Mouse (Mus musculus) adrenal gland, adult 2 months (tissue): ENCODE results near the gene B4galnt1. TPM values are rescaled to one million over a fixed set of nuclear protein-coding genes. Genes with fewer than 3 reads are reported as not detected.
"Not testable (repeated sequence)": the region's sequence is repeated elsewhere in the genome, so short reads cannot be mapped to it uniquely, and the experiment has no call there.

Source experiments
- DNase-seq: peaks from one replicate; pipeline ENCODE4 v3.0.0; 2021
- long read RNA-seq: library from polyadenylated mRNA; stranded (forward); transcript quantifications from one replicate; pipeline ENCODE4 v2.0.0, GENCODE M21; 2021
- polyA plus RNA-seq: library from polyadenylated mRNA; depleted of rRNA; stranded (reverse); fragments of >200 nt; gene quantifications from 2 replicates; pipeline ENCODE4 v1.2.3, GENCODE M21; 2012; rRNA removed
- total RNA-seq, 2 experiments: library from RNA; stranded (reverse); gene quantifications; 2 replicates each; pipeline ENCODE4 v1.2.3; 2021

B4galnt1 gene
- 10 to 100 TPM in 1 of 2 experiments, 1 to 10 TPM in 1; 8.3 to 11.6 TPM for total RNA-seq
- 17.8 and 19.1 TPM in 2 replicates for polyA plus RNA-seq
- long read RNA-seq, transcript B4galnt1-201 (11 exons, 2,395 nt): major isoform, 7 of 19 reads
- long read RNA-seq, partial matches to known transcripts: 5 of 19 reads
- long read RNA-seq, other reads (novel, unspliced or antisense): 2 of 19 reads

DNA sequence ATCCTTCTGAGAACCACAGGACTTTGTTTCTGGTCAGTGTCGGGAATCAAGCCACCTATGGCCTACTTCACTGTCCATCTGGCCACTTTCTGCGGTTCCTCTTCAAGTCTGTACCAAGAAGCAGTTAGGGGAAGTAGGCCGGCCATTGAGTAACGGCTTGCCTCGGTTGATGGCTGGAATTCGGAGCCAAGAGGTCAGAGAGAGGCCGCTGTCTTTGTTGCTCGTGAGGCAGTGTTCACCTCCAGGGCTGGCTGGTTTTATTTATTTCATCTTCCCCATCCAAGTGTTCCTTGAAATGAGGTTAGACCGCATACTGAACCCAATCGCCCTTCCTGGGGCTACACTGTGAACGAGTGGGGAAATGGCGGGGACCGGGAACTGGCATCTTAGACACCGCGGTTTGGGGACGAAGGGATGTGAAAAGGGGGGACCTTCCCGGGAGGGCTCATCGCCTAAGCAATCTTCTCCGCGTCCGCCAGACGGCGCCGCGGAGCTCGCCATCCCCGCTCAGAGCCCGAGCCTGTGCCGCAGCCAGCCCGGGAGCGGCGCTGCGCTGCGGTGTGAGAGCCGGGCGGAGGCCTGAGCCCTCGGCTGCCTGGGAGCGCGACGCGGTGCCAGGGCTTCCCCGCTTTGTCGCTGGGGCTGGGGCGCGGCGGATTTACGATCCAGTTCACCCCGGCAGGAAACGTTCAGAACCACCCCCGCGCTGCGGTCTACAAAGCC lies at the start of gene B4galnt1:
Gene B4galnt1 (plus strand): TSS at position 595 of the 723 bp plus-strand sequence.
- DNase-seq: peak; percentile 85

DNA sequence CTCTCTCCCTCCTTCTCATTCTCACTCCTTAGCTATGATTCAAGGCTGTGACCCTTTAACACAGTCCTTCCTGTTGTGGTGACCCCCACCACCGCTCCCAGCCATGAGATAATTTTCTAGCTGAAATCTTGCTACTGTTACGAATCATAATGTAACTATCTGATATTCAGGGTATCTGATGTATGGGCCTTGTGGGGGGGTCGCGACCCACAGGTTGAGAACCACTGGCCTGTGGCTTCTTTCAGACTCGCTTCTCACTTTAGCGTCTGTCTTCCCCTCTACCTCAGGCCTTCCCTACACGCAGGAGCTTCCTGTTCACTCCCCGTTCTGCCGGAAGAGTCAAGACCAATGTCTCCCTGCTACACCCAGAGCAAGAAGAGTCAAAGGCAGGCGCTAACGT lies 46.6 kb upstream of the B4galnt1 start:
- no peak for DNase-seq

GRCm38 (mm10) chr10:127119229-127119628 lies 45.8 kb upstream of the B4galnt1 start:
- no peak for DNase-seq

GRCm38 (mm10) chr10:127120301-127121065 lies 44.5 kb upstream of the B4galnt1 start:
- DNase-seq: peak; percentile 27

- peak; percentile 97 for DNase-seq
Observed at GRCm38 (mm10) chr10:127121066-127121477, 44.0 kb upstream of the B4galnt1 start, which contains the start of gene Os9. Gene Os9, minus strand, starts transcription at chr10:127121131.

GRCm38 (mm10) chr10:127122018-127122417 lies 43.0 kb upstream of the B4galnt1 start:
- DNase-seq: no peak

DNA sequence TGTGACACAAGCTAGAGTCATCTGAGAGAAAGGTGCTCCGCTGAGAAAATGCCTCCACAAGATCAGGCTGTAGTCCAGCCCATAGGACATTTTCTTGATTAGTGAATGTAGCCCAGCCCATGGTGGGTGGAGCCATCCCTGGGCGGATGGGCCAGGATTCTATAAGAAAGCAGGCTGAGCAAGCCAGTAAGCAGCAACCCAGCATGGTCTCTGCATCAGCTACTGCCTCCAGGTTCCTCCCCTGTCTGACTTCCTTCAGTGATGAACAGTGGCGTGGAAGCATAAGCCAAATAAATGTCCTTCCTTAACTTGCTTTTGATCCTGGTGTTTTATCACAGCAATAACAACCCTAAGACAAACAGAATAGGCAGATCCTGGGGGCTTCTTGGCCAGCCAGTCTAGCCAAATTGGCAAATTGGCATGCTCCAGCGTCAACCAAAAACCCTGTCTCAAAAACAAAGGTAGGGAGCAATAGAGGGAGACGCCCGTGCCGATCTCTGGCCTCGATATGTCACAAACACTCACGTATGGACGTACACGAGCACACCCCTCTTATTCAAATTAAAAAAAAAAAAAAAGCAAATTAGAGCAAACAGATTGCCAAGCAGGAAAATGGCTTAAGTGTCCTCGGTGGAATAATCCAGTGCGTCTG lies 42.1 kb upstream of the B4galnt1 start:
- peak; percentile 26 for DNase-seq

- peak; percentile 62 for DNase-seq
Observed at GRCm38 (mm10) chr10:127123436-127123805, 41.6 kb upstream of the B4galnt1 start.

DNA sequence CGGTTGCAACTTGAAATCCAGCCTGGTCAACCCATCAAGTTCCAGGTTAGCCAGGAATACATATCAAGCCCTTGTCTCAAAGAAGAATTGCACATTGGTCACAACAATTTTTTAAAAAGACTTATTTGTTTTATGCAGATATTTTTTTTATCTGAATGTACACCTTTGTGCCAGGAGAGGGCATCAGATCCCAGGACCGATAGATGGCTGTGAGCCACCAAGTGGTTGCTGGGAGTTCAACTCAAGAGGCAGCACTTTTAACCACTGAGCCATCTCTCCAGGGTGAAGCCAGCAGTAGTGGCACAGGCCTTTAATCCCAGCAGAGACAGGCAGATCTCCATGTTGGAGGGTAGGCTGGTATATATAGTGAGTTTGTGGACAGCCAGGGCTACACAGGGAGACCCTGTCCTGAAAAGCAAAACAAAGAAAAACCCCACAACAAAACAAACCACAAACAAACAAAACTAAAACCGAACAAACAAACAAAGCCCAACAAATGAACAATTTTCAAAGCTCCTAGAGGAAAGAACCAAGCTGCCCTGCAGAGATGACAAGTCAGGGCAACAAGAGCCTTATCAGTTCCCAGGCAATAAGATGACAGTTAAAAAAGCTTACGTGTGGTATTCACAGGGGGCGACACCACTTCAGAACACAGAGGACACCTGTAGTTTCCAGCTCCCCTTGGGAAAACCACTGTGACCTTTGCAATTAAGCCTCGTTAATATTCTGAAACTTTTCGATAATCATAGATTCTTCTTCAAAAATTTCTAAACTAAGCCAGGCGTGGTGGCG lies 39.6 kb upstream of the B4galnt1 start:
- DNase-seq: peak; percentile 57

- DNase-seq: no peak
Observed at GRCm38 (mm10) chr10:127126579-127126978, 38.4 kb upstream of the B4galnt1 start.

DNA sequence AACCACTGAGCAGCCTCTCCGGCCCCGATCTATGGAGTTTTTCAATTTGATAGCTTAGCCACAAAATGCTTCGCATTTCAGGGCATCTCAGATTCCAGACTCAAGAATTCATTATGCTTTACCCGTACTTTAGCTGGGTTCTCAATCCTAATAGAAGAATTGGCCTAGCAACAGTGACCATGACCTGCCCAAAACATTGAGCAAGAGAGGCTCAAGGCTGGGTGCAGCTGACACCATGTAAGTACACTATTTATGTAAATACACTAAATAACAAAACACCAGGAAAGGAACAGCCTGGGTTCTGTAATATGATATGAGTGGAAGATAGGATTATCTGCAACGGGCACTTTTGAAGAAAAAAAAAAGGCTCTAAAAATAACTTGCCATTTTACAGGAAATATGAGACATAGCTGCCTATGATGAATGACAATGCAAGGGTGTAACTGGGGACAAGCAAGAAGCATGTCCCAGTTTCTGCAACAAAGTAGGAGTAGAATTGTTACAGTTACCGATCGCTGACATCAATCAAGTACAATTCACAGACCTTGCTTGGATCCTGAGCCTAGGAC lies 37.2 kb upstream of the B4galnt1 start:
- DNase-seq: peak; percentile 72

DNA sequence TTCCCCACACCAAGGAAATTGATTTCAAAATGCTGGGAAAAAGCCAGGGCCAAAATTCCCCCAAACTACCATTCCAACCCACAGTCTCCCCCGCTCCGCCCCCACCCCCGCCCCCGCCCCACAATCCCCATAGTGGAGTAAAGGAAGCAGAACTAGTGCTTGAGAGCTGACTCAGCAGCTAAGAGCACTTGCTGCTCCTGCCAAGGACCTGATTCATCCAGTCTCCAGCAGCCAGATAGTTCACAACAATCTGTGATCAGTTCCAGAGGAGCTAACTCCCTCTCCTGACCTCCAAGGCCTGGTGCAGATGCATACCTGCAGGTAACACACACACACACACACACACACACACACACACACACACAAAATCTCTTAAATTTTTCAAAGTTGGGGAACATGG lies 35.6 kb upstream of the B4galnt1 start:
- peak; percentile 45 for DNase-seq

- no peak for DNase-seq
Observed at GRCm38 (mm10) chr10:127132469-127132868, 32.6 kb upstream of the B4galnt1 start.

GRCm38 (mm10) chr10:127134394-127135035 lies 30.5 kb upstream of the B4galnt1 start:
- not testable (repeated sequence) for DNase-seq

DNA sequence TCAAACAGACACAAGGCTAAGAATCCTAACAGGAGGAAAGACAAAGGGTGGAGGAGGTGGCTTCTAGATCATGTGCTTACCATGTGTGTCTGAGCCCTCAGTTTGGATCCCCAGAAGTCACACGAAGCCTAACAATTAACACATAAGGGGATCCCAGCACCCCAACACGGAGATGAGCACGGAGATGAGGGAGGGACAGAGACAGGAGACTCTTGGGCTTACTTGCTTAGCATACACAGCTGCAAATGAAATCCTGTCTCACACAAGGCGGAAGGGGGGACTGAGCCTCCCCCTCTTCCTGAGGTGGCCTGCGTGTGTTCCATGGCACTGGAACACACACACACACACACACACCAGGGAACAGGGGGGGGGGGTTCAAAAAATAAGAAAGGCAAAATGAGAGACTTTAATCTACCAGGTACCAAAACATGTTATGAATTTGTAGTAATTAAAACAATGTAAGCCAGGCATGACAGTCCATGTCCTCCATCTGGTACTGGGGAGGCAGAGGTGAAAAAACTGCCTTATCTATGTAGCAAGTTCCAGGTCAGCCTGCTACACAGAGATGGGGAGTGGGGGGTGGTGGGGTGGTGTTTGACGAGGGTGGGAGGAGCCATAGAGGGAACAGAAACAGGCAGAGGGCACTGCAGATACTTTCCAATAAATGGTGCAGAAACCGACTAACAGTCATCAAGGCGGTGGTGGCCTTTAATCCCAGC lies 29.7 kb upstream of the B4galnt1 start:
- DNase-seq: no peak

DNA sequence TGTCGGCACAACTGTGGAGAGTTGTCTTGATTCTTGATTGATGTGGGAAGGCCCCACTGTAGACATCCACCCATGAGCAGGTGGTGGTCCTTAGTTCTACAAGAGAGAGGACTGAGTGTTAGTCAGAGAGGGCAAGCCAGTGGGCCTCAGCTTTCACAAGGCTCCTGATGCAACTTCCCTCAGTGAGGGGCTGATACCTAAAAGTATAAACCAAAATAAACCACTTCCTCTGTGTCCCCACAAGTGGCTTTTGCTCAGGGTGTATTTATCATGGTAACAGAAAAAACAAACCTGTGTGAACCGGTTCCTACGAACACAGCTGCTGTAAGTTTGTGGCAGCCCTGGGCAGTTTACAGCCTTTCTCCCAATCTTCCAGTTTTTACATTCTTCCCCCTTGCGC lies 28.5 kb upstream of the B4galnt1 start:
- DNase-seq: no peak

GRCm38 (mm10) chr10:127137896-127138295 lies 27.1 kb upstream of the B4galnt1 start:
- no peak for DNase-seq

GRCm38 (mm10) chr10:127138328-127139141 lies 26.5 kb upstream of the B4galnt1 start:
- DNase-seq: no peak

DNA sequence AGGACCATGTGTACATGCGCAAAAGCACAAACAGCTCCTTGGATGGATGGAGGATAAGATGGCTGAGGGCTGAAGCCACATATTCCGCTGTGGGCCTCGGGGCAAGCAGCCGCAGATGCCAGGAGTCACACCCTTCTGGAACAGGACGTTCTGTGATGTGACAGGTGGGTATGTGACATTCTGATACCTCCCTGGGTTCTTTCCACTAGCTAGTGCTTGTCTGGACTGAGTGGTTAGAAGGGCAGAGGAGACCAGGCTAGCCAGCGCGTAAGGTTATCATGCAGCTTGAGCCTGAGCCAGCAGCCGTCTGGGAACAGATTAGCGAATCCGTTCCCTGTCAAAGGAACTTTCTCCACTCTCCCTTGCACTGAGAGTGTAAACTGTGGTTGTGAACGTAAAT lies 24.1 kb upstream of the B4galnt1 start:
- DNase-seq: no peak
